Mouse (Mus musculus): ENCODE measurements around the gene Disp1. TPM values are rescaled to one million over a fixed set of nuclear protein-coding genes. Genes with fewer than 3 reads are reported as not detected.

The Disp1 gene
- polyA plus RNA-seq, 1 experiment from 2014 or later, result 10.1 TPM

GRCm38 (mm10) chr1:183227469-183227868 is 6.1 kb upstream of the Disp1 start:
- Histone ChIP-seq H3K4me3 (ENCODE audit: inconsistent target) (no peak overlapping the region), H3K79me2 (ENCODE audit: inconsistent target) (no peaks in the 10 kb centered on the region), H3K27ac (no peak overlapping the region), H3K36me3 (ENCODE audit: inconsistent target) (no peaks in the 10 kb centered on the region)
- 96% methylated on average over 7 of the region's 7 CpGs for WGBS (ENCODE audit: missing documents)

GRCm38 (mm10) chr1:183219021-183219420 is 2.3 kb downstream of the Disp1 start:
- Histone ChIP-seq H3K79me2 (ENCODE audit: inconsistent target) (peaks cover 39% of the 10 kb centered on the region; the same call in 1 of the 2 replicates), H3K27ac (no peak overlapping the region), H3K4me3 (ENCODE audit: inconsistent target) (no peak overlapping the region), H3K36me3 (ENCODE audit: inconsistent target) (no peaks in the 10 kb centered on the region)
- 61% methylated on average over 6 of the region's 6 CpGs for WGBS (ENCODE audit: missing documents)

DNA sequence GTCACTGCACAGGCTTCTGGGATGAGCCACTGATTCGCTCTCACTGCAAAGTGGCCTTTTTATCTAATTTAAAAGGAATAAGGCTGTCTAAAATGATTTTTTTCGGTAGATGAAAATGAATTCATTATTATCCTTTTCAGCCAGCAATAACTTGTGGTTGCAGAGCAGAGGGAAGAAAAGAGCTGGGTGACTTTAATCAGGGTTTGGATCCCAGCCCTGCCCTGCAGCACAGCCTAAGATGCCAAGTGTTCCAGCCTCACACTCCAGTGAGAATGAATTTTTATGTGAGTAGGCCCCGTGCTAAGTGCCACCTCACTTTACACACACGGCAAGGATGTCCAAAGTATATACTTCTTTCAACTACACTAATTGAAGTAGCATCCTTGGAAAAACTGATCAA is 4.6 kb downstream of the Disp1 start:
- Histone ChIP-seq H3K27ac (no peak overlapping the region), H3K79me2 (ENCODE audit: inconsistent target) (peaks cover 39% of the 10 kb centered on the region; the same call in 1 of the 2 replicates)

GRCm38 (mm10) chr1:183215706-183216105 is 5.6 kb downstream of the Disp1 start:
- Histone ChIP-seq H3K36me3 (ENCODE audit: inconsistent target) (no peaks in the 10 kb centered on the region), H3K27ac (no peak overlapping the region), H3K4me3 (ENCODE audit: inconsistent target) (no peak overlapping the region), H3K79me2 (ENCODE audit: inconsistent target) (peaks cover 35% of the 10 kb centered on the region; the same call in 1 of the 2 replicates)
- WGBS (ENCODE audit: missing documents), result 80% methylated on average over 6 of the region's 6 CpGs

More for the DNA sequence above, 4.6 kb downstream of the Disp1 start:
- 93% methylated on average over 4 of the region's 4 CpGs for WGBS (ENCODE audit: missing documents)
- Histone ChIP-seq H3K4me3 (ENCODE audit: inconsistent target) (no peak overlapping the region), H3K36me3 (ENCODE audit: inconsistent target) (no peaks in the 10 kb centered on the region)

DNA sequence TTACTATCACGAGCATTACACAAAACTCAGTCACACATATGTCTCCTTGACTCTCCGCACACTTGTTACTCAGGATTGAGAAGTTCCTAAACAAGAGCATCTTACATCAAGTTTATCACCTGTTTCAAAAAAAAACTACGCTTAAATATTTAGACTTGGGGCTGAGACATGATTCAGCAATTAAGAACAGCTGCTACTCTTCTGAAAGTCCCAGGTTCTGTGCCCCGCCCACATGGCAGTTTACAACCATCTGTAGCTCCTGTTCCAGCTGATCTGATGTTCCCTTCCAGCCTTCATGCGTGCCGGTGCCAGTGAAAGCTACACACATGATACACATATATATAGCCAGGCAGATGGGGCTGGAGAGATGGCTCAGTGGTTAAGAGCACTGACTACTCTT is 7.5 kb downstream of the Disp1 start:
- Histone ChIP-seq H3K79me2 (ENCODE audit: inconsistent target) (peaks cover 17% of the 10 kb centered on the region; the same call in 1 of the 2 replicates), H3K36me3 (ENCODE audit: inconsistent target) (no peaks in the 10 kb centered on the region), H3K27ac (no peak overlapping the region), H3K4me3 (ENCODE audit: inconsistent target) (no peak overlapping the region)
- WGBS (ENCODE audit: missing documents), result 95% methylated on average over 6 of the region's 6 CpGs

GRCm38 (mm10) chr1:183212757-183213211 is 8.5 kb downstream of the Disp1 start:
- no peak overlapping the region for H3K27ac ChIP-seq
- no peak overlapping the region for H3K4me3 ChIP-seq (ENCODE audit: inconsistent target)
- 96% methylated on average over 6 of the region's 6 CpGs for WGBS (ENCODE audit: missing documents)
- no peaks in the 10 kb centered on the region for H3K36me3 ChIP-seq (ENCODE audit: inconsistent target)
- H3K79me2 ChIP-seq (ENCODE audit: inconsistent target), result peaks cover 9% of the 10 kb centered on the region; the same call in 1 of the 2 replicates

GRCm38 (mm10) chr1:183210115-183210514 is 11.2 kb downstream of the Disp1 start:
- 91% methylated on average over 8 of the region's 8 CpGs for WGBS (ENCODE audit: missing documents)
- Histone ChIP-seq H3K27ac (no peak overlapping the region), H3K36me3 (ENCODE audit: inconsistent target) (no peaks in the 10 kb centered on the region), H3K79me2 (ENCODE audit: inconsistent target) (peaks cover 5% of the 10 kb centered on the region; the same call in 1 of the 2 replicates), H3K4me3 (ENCODE audit: inconsistent target) (no peak overlapping the region)

GRCm38 (mm10) chr1:183207623-183208022 is 13.7 kb downstream of the Disp1 start:
- Histone ChIP-seq H3K36me3 (ENCODE audit: inconsistent target) (no peaks in the 10 kb centered on the region), H3K79me2 (ENCODE audit: inconsistent target) (peaks cover 5% of the 10 kb centered on the region; the same call in 1 of the 2 replicates)
- 92% methylated on average over 6 of the region's 6 CpGs for WGBS (ENCODE audit: missing documents)

DNA sequence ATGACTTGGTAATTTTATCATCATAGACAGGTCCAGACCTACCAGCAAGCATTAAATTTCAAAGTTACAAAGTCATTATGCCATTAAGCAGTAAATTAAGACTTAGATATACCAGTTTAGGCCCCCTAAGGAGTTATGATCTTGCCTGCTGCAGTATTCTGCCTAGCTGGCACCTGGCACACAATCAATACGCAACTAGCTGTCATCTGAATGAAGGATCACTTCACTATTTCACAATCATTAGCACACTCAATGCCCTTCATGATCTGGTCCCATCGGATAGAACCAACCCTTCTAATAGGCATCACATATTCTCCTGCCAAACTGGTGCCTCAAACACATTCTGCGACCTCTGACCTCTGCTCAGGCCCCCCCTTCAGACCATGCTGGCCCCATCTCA is 14.2 kb downstream of the Disp1 start:
- 84% methylated on average over 3 of the region's 3 CpGs for WGBS (ENCODE audit: missing documents)
- no peak overlapping the region for H3K4me3 ChIP-seq (ENCODE audit: inconsistent target)
- H3K79me2 ChIP-seq (ENCODE audit: inconsistent target), result peaks cover 5% of the 10 kb centered on the region; the same call in 1 of the 2 replicates
- no peaks in the 10 kb centered on the region for H3K36me3 ChIP-seq (ENCODE audit: inconsistent target)
- no peak overlapping the region for H3K27ac ChIP-seq

More at GRCm38 (mm10) chr1:183207623-183208022, 13.7 kb downstream of the Disp1 start:
- no peak overlapping the region for H3K27ac ChIP-seq
- H3K4me3 ChIP-seq (ENCODE audit: inconsistent target), result no peak overlapping the region

DNA sequence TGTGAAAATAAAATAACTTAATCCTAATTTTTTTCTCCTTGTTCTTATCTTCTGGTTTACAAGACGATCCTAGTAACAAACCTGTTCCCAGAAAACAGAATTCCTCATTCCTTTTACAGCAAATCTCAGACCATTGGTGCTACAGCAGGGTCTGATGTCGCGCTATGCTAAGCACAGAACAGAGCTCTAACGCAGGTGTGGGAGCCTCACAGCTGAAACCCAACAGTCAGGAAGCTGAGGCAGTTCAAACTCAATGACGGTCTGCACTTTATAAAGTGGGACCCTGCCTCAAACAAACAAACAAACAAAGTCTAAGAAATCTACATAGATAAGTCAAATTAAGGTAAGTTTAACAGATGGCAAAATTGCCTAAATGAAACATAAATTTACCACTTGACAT is 20.4 kb downstream of the Disp1 start:
- no peaks in the 10 kb centered on the region for H3K36me3 ChIP-seq (ENCODE audit: inconsistent target)
- no peak overlapping the region for H3K4me3 ChIP-seq (ENCODE audit: inconsistent target)
- no peak overlapping the region for H3K27ac ChIP-seq
- 93% methylated on average over 5 of the region's 5 CpGs for WGBS (ENCODE audit: missing documents)
- H3K79me2 ChIP-seq (ENCODE audit: inconsistent target), result no peaks in the 10 kb centered on the region

GRCm38 (mm10) chr1:183194763-183195162 is 26.6 kb downstream of the Disp1 start:
- no peaks in the 10 kb centered on the region for H3K79me2 ChIP-seq (ENCODE audit: inconsistent target)
- no peak overlapping the region for H3K27ac ChIP-seq
- H3K4me3 ChIP-seq (ENCODE audit: inconsistent target), result no peak overlapping the region
- no peaks in the 10 kb centered on the region for H3K36me3 ChIP-seq (ENCODE audit: inconsistent target)
- WGBS (ENCODE audit: missing documents), result 97% methylated on average over 18 of the region's 18 CpGs

- no peak overlapping the region for H3K4me3 ChIP-seq (ENCODE audit: inconsistent target)
- H3K79me2 ChIP-seq (ENCODE audit: inconsistent target), result no peaks in the 10 kb centered on the region
- H3K36me3 ChIP-seq (ENCODE audit: inconsistent target), result no peaks in the 10 kb centered on the region
- no peak overlapping the region for H3K27ac ChIP-seq
- 94% methylated on average over 5 of the region's 5 CpGs for WGBS (ENCODE audit: missing documents)
Observed at GRCm38 (mm10) chr1:183194151-183194550, 27.2 kb downstream of the Disp1 start.

- 94% methylated on average over 10 of the region's 10 CpGs for WGBS (ENCODE audit: missing documents)
- H3K27ac ChIP-seq, result no peak overlapping the region
- H3K36me3 ChIP-seq (ENCODE audit: inconsistent target), result no peaks in the 10 kb centered on the region
- no peak overlapping the region for H3K4me3 ChIP-seq (ENCODE audit: inconsistent target)
- no peaks in the 10 kb centered on the region for H3K79me2 ChIP-seq (ENCODE audit: inconsistent target)
Observed at GRCm38 (mm10) chr1:183191398-183191797, 29.9 kb downstream of the Disp1 start.

GRCm38 (mm10) chr1:183190456-183190855 is 30.9 kb downstream of the Disp1 start:
- 94% methylated on average over 8 of the region's 9 CpGs for WGBS (ENCODE audit: missing documents)
- Histone ChIP-seq H3K36me3 (ENCODE audit: inconsistent target) (no peaks in the 10 kb centered on the region), H3K27ac (no peak overlapping the region), H3K4me3 (ENCODE audit: inconsistent target) (no peak overlapping the region), H3K79me2 (ENCODE audit: inconsistent target) (no peaks in the 10 kb centered on the region)

- WGBS (ENCODE audit: missing documents), result 89% methylated on average over 10 of the region's 10 CpGs
- Histone ChIP-seq H3K4me3 (ENCODE audit: inconsistent target) (no peak overlapping the region), H3K79me2 (ENCODE audit: inconsistent target) (no peaks in the 10 kb centered on the region), H3K36me3 (ENCODE audit: inconsistent target) (no peaks in the 10 kb centered on the region), H3K27ac (no peak overlapping the region)
Observed at GRCm38 (mm10) chr1:183189014-183189662, 32.2 kb downstream of the Disp1 start.

All from macrophage (primary cell).